Mouse (Mus musculus) spleen, adult 2 months (tissue): ENCODE measurements around the gene Zbtb8os.

Experiments
- CTCF ChIP-seq: fragments of 200-500 bp; IDR thresholded peaks from 2 replicates; pipeline ENCODE4 v1.5.1; 2011; ENCODE audit warnings: mild to moderate bottlenecking, inconsistent platforms; ENCODE audit not compliant: insufficient read depth, insufficient read length, insufficient replicate concordance; ENCODE audit errors: extremely low read depth
- POLR2A ChIP-seq: fragments of 200-500 bp; IDR thresholded peaks from 2 replicates; pipeline ENCODE4 v1.6.1; 2011; ENCODE audit warnings: low read depth, low read length, inconsistent platforms

DNA sequence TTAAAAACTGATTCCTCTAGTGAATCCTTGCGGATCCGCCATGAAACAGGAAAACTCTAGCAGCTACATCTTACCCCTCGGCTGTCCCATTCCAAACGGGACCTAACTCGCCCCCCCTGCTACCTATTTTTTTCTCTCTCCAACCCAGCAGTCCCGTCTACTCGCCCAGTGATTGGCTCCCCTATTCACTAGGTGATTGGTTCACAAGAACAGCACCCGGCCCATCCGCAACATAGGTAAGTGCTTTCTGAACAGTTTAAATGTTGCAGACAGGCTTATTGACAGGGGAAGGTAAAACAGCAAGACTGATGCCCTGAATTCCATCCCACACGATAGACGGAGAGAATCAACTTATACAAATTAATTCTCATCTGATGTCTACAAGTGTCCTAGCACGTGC lies 17.7 kb downstream of the Zbtb8os start:
- TF ChIP-seq CTCF (no peak), POLR2A (no peak)
